Mouse (Mus musculus) embryonic facial prominence, embryonic 13.5 days (tissue): ENCODE data around the gene Gpr88. TPM values are rescaled to one million over a fixed set of nuclear protein-coding genes. Genes with fewer than 3 reads are reported as not detected.
"Not testable (repeated sequence)": the region's sequence is repeated elsewhere in the genome, so short reads cannot be mapped to it uniquely, and the experiment has no call there.

ENCODE experiments used
- ATAC-seq: fragments of 200-750 bp; cut with Nextera tagmentation; 2 replicates; pipeline ENCODE4 v1.8.0; 2017; ENCODE audit warnings: low read depth; ENCODE audit not compliant: insufficient number of reproducible peaks, insufficient read depth, low FRiP score, low TSS enrichment
- H3K27ac ChIP-seq: fragments of 300-500 bp; sonication (generic); 2 replicates; pipeline ENCODE4 v1.5.1; 2015; ENCODE audit warnings: moderate library complexity, mild to moderate bottlenecking, inconsistent platforms
- H3K27me3 ChIP-seq: fragments of 300-500 bp; sonication (generic); 2 replicates; pipeline ENCODE4 v1.6.1; 2015; ENCODE audit warnings: mild to moderate bottlenecking, inconsistent platforms
- H3K36me3 ChIP-seq: fragments of 300-500 bp; sonication (generic); 2 replicates; pipeline ENCODE4 v1.6.1; 2015; ENCODE audit warnings: mild to moderate bottlenecking, inconsistent platforms
- H3K4me1 ChIP-seq: fragments of 300-500 bp; sonication (generic); 2 replicates; pipeline ENCODE4 v1.6.1; 2015; ENCODE audit warnings: inconsistent platforms
- H3K4me2 ChIP-seq: fragments of 300-500 bp; sonication (generic); 2 replicates; pipeline ENCODE4 v1.6.1; 2015; ENCODE audit warnings: moderate library complexity, mild to moderate bottlenecking, inconsistent platforms
- H3K4me3 ChIP-seq: fragments of 300-500 bp; sonication (generic); 2 replicates; pipeline ENCODE4 v1.5.1; 2015; ENCODE audit warnings: mild to moderate bottlenecking, inconsistent platforms
- H3K9ac ChIP-seq: fragments of 300-500 bp; sonication (generic); 2 replicates; pipeline ENCODE4 v1.6.1; 2015; ENCODE audit warnings: mild to moderate bottlenecking, inconsistent platforms
- H3K9me3 ChIP-seq: fragments of 300-500 bp; sonication (generic); 2 replicates; pipeline ENCODE4 v1.6.1; 2016; ENCODE audit warnings: inconsistent platforms
- WGBS: fragments of 180-500 bp; shearing (Covaris S2); methylation state at CpG from one replicate; pipeline ENCODE4 v1.1.7; 2015; ENCODE audit warnings: mixed read lengths; 5-methylcytosine and 5-hydroxymethylcytosine counted together
- polyA plus RNA-seq: library from polyadenylated mRNA; unstranded; fragments of >200 nt; fragmentation: Nextera tagmentation; extraction: Ambion mirVana; gene quantifications from 2 replicates; pipeline ENCODE4 v1.2.1, GENCODE M21; 2015

The Gpr88 gene
- polyA plus RNA-seq, 1 experiment from 2014 or later, result 0.56 TPM

GRCm38 (mm10) chr3:116217398-116217797 lies 35.9 kb downstream of the Gpr88 start:
- not testable (repeated sequence) for H3K9ac ChIP-seq, H3K4me3 ChIP-seq, H3K4me2 ChIP-seq, H3K27me3 ChIP-seq, H3K9me3 ChIP-seq, ATAC-seq, H3K4me1 ChIP-seq, H3K36me3 ChIP-seq, H3K27ac ChIP-seq
- 70% methylated on average over 6 of the region's 6 CpGs for WGBS

GRCm38 (mm10) chr3:116216261-116216660 lies 37.0 kb downstream of the Gpr88 start:
- Histone ChIP-seq H3K36me3 (no peaks in the 10 kb centered on the region), H3K27me3 (no peaks in the 10 kb centered on the region), H3K4me1 (0 out of 2 replicates have a peak, but pooled peaks cover 6% of the 10 kb centered on the region), H3K9me3 (no peaks in the 10 kb centered on the region), H3K27ac (no peak overlapping the region), H3K9ac (no peak overlapping the region), H3K4me3 (no peak overlapping the region), H3K4me2 (no peak overlapping the region)
- WGBS, result 50% methylated on average over 1 of the region's 1 CpGs
- ATAC-seq, result no peak

GRCm38 (mm10) chr3:116211639-116212038 lies 41.7 kb downstream of the Gpr88 start:
- Histone ChIP-seq H3K4me3 (no peak overlapping the region), H3K36me3 (no peaks in the 10 kb centered on the region), H3K27me3 (no peaks in the 10 kb centered on the region), H3K9me3 (no peaks in the 10 kb centered on the region), H3K9ac (no peak overlapping the region), H3K4me1 (peaks cover 12% of the 10 kb centered on the region), H3K4me2 (no peak overlapping the region), H3K27ac (no peak overlapping the region)
- WGBS, result 80% methylated on average over 5 of the region's 5 CpGs
- ATAC-seq, result no peak

- H3K9ac ChIP-seq, result no peak overlapping the region
- H3K36me3 ChIP-seq, result no peaks in the 10 kb centered on the region
- no peak for ATAC-seq
- H3K4me1 ChIP-seq, result peaks cover 14% of the 10 kb centered on the region
- H3K27ac ChIP-seq, result no peak overlapping the region
- whole genome bisulfite sequencing, result 53% methylated on average over 8 of the region's 8 CpGs
- H3K4me2 ChIP-seq, result no peak overlapping the region
- no peak overlapping the region for H3K4me3 ChIP-seq
- H3K27me3 ChIP-seq, result no peaks in the 10 kb centered on the region
- H3K9me3 ChIP-seq, result no peaks in the 10 kb centered on the region
Observed at GRCm38 (mm10) chr3:116210720-116211121, 42.6 kb downstream of the Gpr88 start.

- no peak overlapping the region for H3K4me2 ChIP-seq
- 81% methylated on average over 8 of the region's 8 CpGs for WGBS
Observed at GRCm38 (mm10) chr3:116209214-116209613, 44.1 kb downstream of the Gpr88 start.

GRCm38 (mm10) chr3:116206306-116206834 lies 46.9 kb downstream of the Gpr88 start:
- Histone ChIP-seq H3K27me3 (no peaks in the 10 kb centered on the region), H3K27ac (no peak overlapping the region), H3K4me2 (no peak overlapping the region), H3K9ac (no peak overlapping the region), H3K4me3 (no peak overlapping the region), H3K9me3 (no peaks in the 10 kb centered on the region), H3K36me3 (no peaks in the 10 kb centered on the region), H3K4me1 (peaks cover 15% of the 10 kb centered on the region)
- no peak for ATAC-seq
- 76% methylated on average over 8 of the region's 8 CpGs for WGBS

More at GRCm38 (mm10) chr3:116209214-116209613, 44.1 kb downstream of the Gpr88 start:
- no peak overlapping the region for H3K27ac ChIP-seq
- no peak overlapping the region for H3K4me3 ChIP-seq
- no peaks in the 10 kb centered on the region for H3K36me3 ChIP-seq
- no peak overlapping the region for H3K9ac ChIP-seq
- H3K9me3 ChIP-seq, result no peaks in the 10 kb centered on the region
- peaks cover 21% of the 10 kb centered on the region for H3K4me1 ChIP-seq
- H3K27me3 ChIP-seq, result no peaks in the 10 kb centered on the region
- no peak for ATAC-seq

GRCm38 (mm10) chr3:116205346-116206219 lies 47.7 kb downstream of the Gpr88 start:
- ATAC-seq, result no peak
- no peak overlapping the region for H3K27ac ChIP-seq

GRCm38 (mm10) chr3:116204643-116205042 lies 48.7 kb downstream of the Gpr88 start:
- Histone ChIP-seq H3K9ac (no peak overlapping the region), H3K4me1 (peaks cover 8% of the 10 kb centered on the region), H3K9me3 (no peaks in the 10 kb centered on the region), H3K27me3 (no peaks in the 10 kb centered on the region), H3K36me3 (no peaks in the 10 kb centered on the region), H3K4me3 (no peak overlapping the region), H3K27ac (no peak overlapping the region), H3K4me2 (no peak overlapping the region)
- 80% methylated on average over 9 of the region's 9 CpGs for WGBS
- no peak for ATAC-seq

More at GRCm38 (mm10) chr3:116205346-116206219, 47.7 kb downstream of the Gpr88 start:
- Histone ChIP-seq H3K9ac (no peak overlapping the region), H3K4me3 (no peak overlapping the region), H3K36me3 (no peaks in the 10 kb centered on the region), H3K4me1 (peaks cover 8% of the 10 kb centered on the region), H3K27me3 (no peaks in the 10 kb centered on the region), H3K4me2 (no peak overlapping the region), H3K9me3 (no peaks in the 10 kb centered on the region)
- 64% methylated on average over 13 of the region's 13 CpGs for WGBS

- WGBS, result 78% methylated on average over 3 of the region's 3 CpGs
- H3K27me3 ChIP-seq, result no peaks in the 10 kb centered on the region
- no peak overlapping the region for H3K9ac ChIP-seq
- no peak overlapping the region for H3K4me2 ChIP-seq
- ATAC-seq, result no peak
- peaks cover 8% of the 10 kb centered on the region for H3K4me1 ChIP-seq
- no peak overlapping the region for H3K27ac ChIP-seq
- no peak overlapping the region for H3K4me3 ChIP-seq
- H3K36me3 ChIP-seq, result no peaks in the 10 kb centered on the region
- no peaks in the 10 kb centered on the region for H3K9me3 ChIP-seq
Observed at GRCm38 (mm10) chr3:116203942-116204341, 49.4 kb downstream of the Gpr88 start.

- ATAC-seq, result no peak
- Histone ChIP-seq H3K27ac (no peak overlapping the region), H3K36me3 (no peaks in the 10 kb centered on the region), H3K4me1 (0 out of 2 replicates have a peak, but pooled peaks cover 2% of the 10 kb centered on the region), H3K4me3 (no peak overlapping the region), H3K4me2 (no peak overlapping the region), H3K9me3 (no peaks in the 10 kb centered on the region), H3K27me3 (no peaks in the 10 kb centered on the region), H3K9ac (no peak overlapping the region)
- 71% methylated on average over 10 of the region's 10 CpGs for WGBS
Observed at GRCm38 (mm10) chr3:116200060-116200459, 53.2 kb downstream of the Gpr88 start.
